Mouse (Mus musculus) E14TG2a.4 (cell line): ENCODE data around the gene 4930447C04Rik.

Source experiments
- CTCF ChIP-seq: conservative IDR thresholded peaks from 2 replicates; pipeline ENCODE4 v1.5.1; 2014; ENCODE audit warnings: low read length
- NANOG ChIP-seq: IDR thresholded peaks from 2 replicates; pipeline ENCODE4 v1.6.1; 2014; ENCODE audit warnings: borderline replicate concordance, low read length, mixed read lengths
- POU5F1 ChIP-seq: IDR thresholded peaks from 2 replicates; pipeline ENCODE4 v1.6.1; 2014; ENCODE audit warnings: low read length, borderline replicate concordance

GRCm38 (mm10) chr12:72944411-72945225, 4.0 kb upstream of the 4930447C04Rik start:
- TF ChIP-seq CTCF (no peak), NANOG (no peak), POU5F1 (no peak)
